Mouse (Mus musculus) midbrain, postnatal 0 days (tissue): ENCODE data around the gene Fcgr3. TPM values are rescaled to one million over a fixed set of nuclear protein-coding genes. Genes with fewer than 3 reads are reported as not detected.

Source experiments
- ATAC-seq: fragments of 200-750 bp; cut with Nextera tagmentation; 2 replicates; pipeline ENCODE4 v1.8.0; 2017; ENCODE audit warnings: moderate number of reproducible peaks, mild to moderate bottlenecking, moderate TSS enrichment, moderate library complexity; ENCODE audit not compliant: low FRiP score
- DNase-seq: peaks from one replicate; pipeline ENCODE4 v3.0.0-alpha.2; 2015; ENCODE audit warnings: low spot score
- H3K27ac ChIP-seq: fragments of 300-500 bp; sonication (generic); 2 replicates; pipeline ENCODE4 v1.5.1; 2014; ENCODE audit warnings: low read depth, mild to moderate bottlenecking, low read length, mixed read lengths
- H3K27me3 ChIP-seq: fragments of 300-500 bp; sonication (generic); 2 replicates; pipeline ENCODE4 v1.6.1; 2014; ENCODE audit warnings: low read length, control low read depth, mixed read lengths; ENCODE audit not compliant: insufficient read depth
- H3K36me3 ChIP-seq: fragments of 300-500 bp; sonication (generic); 2 replicates; pipeline ENCODE4 v1.6.1; 2014; ENCODE audit warnings: low read length, control low read depth, mixed read lengths; ENCODE audit not compliant: insufficient read depth
- H3K4me1 ChIP-seq: fragments of 300-500 bp; sonication (generic); 2 replicates; pipeline ENCODE4 v1.6.1; 2014; ENCODE audit warnings: mild to moderate bottlenecking, control low read depth, antibody characterized with exemption, low read length, mixed read lengths; ENCODE audit not compliant: insufficient read depth
- H3K4me2 ChIP-seq: fragments of 300-500 bp; sonication (generic); 2 replicates; pipeline ENCODE4 v1.6.1; 2014; ENCODE audit warnings: low read depth, mild to moderate bottlenecking, low read length, mixed read lengths; ENCODE audit not compliant: poor library complexity, severe bottlenecking
- H3K4me3 ChIP-seq: fragments of 300-500 bp; sonication (generic); 2 replicates; pipeline ENCODE4 v1.5.1; 2014; ENCODE audit warnings: low read depth, mild to moderate bottlenecking, low read length, moderate library complexity
- H3K9ac ChIP-seq: fragments of 300-500 bp; sonication (generic); replicated peaks from 2 replicates; pipeline ENCODE4 v1.6.1; 2014; ENCODE audit warnings: mild to moderate bottlenecking, low read length, moderate library complexity, mixed read lengths; ENCODE audit not compliant: poor library complexity, severe bottlenecking
- H3K9me3 ChIP-seq: fragments of 300-500 bp; sonication (generic); 2 replicates; pipeline ENCODE4 v1.6.1; 2016; ENCODE audit warnings: low read length, control low read depth
- CTCF ChIP-seq: IDR thresholded peaks from 2 replicates; pipeline ENCODE4 v1.5.1; 2016; ENCODE audit warnings: antibody characterized with exemption, mild to moderate bottlenecking
- WGBS: fragments of 180-500 bp; shearing (Covaris S2); extraction: QIAGEN DNeasy Blood & Tissue Kit; methylation state at CpG from one replicate; pipeline ENCODE4 v1.1.7; 2014; 5-methylcytosine and 5-hydroxymethylcytosine counted together
- polyA plus RNA-seq: library from polyadenylated mRNA; unstranded; fragments of >200 nt; fragmentation: Nextera tagmentation; extraction: Ambion mirVana; gene quantifications from 2 replicates; pipeline ENCODE4 v1.2.1, GENCODE M21; 2015
- total RNA-seq: library from RNA; depleted of rRNA; stranded (reverse); fragments of >200 nt; gene quantifications from 2 replicates; pipeline ENCODE4 v1.2.3, GENCODE M21; 2014

Fcgr3 gene
- total and polyA plus RNA-seq, 2 experiments from 2014 or later, result 14.2 to 19.8 TPM

DNA sequence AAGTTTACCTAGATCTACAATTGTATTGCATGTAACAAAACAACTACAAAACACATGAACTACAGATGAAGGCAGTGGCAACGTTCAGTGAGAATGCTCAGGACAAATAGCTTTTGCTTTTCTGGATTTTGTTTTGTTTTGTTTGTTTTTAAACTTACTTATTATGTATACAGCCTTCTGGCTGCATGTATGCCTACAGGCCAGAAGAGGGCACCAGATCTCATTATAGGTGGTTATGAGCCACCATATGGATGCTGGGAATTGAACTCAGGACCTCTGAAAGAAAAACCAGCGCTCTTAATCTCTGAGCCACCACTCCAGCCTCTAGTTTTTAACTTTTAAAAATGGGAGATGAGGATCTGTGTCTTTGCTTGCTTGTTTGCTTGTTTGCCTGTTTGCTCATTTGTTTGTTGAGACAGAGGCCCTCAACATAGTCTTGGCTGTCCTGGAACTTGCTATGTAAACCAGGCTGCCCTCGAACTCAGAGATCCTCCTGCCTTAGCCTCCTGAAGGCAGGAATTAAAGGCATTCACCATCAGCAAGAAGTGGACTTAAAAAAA is 21.1 kb downstream of the Fcgr3 start:
- H3K4me1 ChIP-seq, result no peaks in the 10 kb centered on the region
- H3K4me2 ChIP-seq, result peak overlapping the region; percentile 40
- peak; percentile 58 for TF ChIP-seq CTCF
- peak overlapping the region; percentile 86 for H3K27ac ChIP-seq
- no peaks in the 10 kb centered on the region for H3K27me3 ChIP-seq
- DNase-seq (no peak), ATAC-seq (no peak)
- peak overlapping the region; percentile 57; the same call in 1 of the 2 replicates for H3K9ac ChIP-seq
- no peaks in the 10 kb centered on the region for H3K36me3 ChIP-seq
- H3K4me3 ChIP-seq, result peak overlapping the region; percentile 57
- no peaks in the 10 kb centered on the region for H3K9me3 ChIP-seq
- WGBS, result 77% methylated on average over 3 of the region's 3 CpGs

DNA sequence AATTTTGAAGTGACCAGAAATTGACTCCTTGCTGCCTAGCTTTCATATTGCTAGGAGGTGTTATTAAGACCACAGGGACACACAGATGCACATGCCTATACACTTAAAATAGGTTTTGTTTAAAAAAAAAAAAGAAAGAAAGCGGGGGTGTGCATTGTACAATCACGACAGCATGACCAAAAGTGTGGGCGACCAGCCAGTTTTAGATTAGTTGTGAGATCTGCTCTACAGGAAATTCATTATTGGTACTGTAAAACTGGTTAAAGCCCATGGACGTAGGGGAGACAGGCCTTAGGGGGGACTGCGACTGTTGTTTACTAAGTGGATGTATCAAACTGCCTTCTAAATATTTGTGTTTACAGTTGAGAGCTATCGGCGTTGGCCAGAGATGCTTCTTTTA is 24.9 kb downstream of the Fcgr3 start:
- no peaks in the 10 kb centered on the region; the same call in 1 of the 2 replicates for H3K4me1 ChIP-seq
- no peaks in the 10 kb centered on the region for H3K27me3 ChIP-seq
- H3K9me3 ChIP-seq, result no peaks in the 10 kb centered on the region
- no peak for TF ChIP-seq CTCF
- ATAC-seq (no peak), DNase-seq (no peak)
- no peak overlapping the region for H3K4me2 ChIP-seq
- H3K36me3 ChIP-seq, result no peaks in the 10 kb centered on the region
- no peak overlapping the region for H3K4me3 ChIP-seq
- no peak overlapping the region for H3K9ac ChIP-seq
- WGBS, result 90% methylated on average over 7 of the region's 7 CpGs
- H3K27ac ChIP-seq, result no peak overlapping the region

- H3K4me3 ChIP-seq, result peak overlapping the region; percentile 91; the same call in 1 of the 2 replicates
- H3K27ac ChIP-seq, result no peak overlapping the region
Observed at GRCm38 (mm10) chr1:171039135-171039534, 25.6 kb downstream of the Fcgr3 start.

GRCm38 (mm10) chr1:171037861-171038721 is 26.6 kb downstream of the Fcgr3 start:
- Histone ChIP-seq H3K4me1 (no peaks in the 10 kb centered on the region; the same call in 1 of the 2 replicates), H3K4me3 (peak overlapping the region; percentile 91), H3K36me3 (no peaks in the 10 kb centered on the region), H3K27ac (peak overlapping the region; percentile 94), H3K9me3 (no peaks in the 10 kb centered on the region), H3K4me2 (peak overlapping the region; percentile 38), H3K27me3 (no peaks in the 10 kb centered on the region), H3K9ac (peak overlapping the region; percentile 90)
- peak; percentile 86 for DNase-seq
- TF ChIP-seq CTCF, result no peak
- WGBS, result under 1% methylated on average over 47 of the region's 47 CpGs
- ATAC-seq, result peak; percentile 87

More at GRCm38 (mm10) chr1:171039135-171039534, 25.6 kb downstream of the Fcgr3 start:
- 77% methylated on average over 6 of the region's 6 CpGs for WGBS
- no peak for TF ChIP-seq CTCF
- Histone ChIP-seq H3K4me2 (no peak overlapping the region), H3K36me3 (no peaks in the 10 kb centered on the region), H3K9me3 (no peaks in the 10 kb centered on the region), H3K9ac (no peak overlapping the region), H3K4me1 (no peaks in the 10 kb centered on the region; the same call in 1 of the 2 replicates), H3K27me3 (no peaks in the 10 kb centered on the region)
- DNase-seq (no peak), ATAC-seq (no peak)

DNA sequence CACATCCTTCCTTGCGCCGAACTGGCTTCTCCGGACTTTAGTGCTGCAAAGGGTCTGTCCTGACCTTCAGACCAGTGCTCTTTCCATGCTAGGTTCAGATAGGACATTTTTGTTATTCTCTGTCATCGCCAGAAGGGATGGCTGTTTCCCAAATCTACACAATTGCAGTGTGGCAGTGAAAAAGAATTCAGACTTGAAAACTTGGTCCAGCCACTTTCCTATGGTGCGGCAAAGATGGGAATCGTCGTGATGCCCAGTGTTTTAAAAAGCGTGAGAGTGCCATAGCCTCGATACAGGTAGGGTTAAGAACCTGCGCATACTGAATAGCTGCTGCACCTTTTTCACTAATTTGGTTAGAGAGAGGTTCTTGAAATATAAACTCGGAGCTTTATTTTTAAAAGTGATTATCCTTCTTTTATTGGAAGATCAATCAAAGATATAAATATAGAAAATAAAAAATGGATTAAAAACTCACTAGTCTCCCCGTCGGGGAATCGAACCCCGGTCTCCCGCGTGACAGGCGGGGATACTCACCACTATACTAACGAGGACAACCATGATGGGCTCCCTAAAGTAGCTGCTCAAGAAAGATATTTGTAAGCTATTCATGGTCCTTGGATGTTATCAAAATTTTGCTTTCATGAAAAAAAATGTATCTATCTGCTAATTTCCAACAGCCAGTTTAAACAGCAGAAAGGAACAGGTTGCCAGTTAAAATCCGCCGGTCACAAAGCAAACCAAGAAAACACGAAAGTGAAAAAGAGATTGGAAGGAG is 28.0 kb downstream of the Fcgr3 start:
- Histone ChIP-seq H3K27me3 (no peaks in the 10 kb centered on the region), H3K4me2 (peak overlapping the region; percentile 57), H3K4me3 (peak overlapping the region; percentile 42), H3K9ac (0 out of 2 replicates have a peak overlapping the region, but pooled peaks have one; percentile 25), H3K9me3 (no peaks in the 10 kb centered on the region), H3K27ac (no peak overlapping the region), H3K36me3 (no peaks in the 10 kb centered on the region), H3K4me1 (no peaks in the 10 kb centered on the region; the same call in 1 of the 2 replicates)
- no peak for TF ChIP-seq CTCF
- WGBS, result 3% methylated on average over 22 of the region's 22 CpGs
- ATAC-seq (0 out of 2 replicates have a peak, but pooled peaks have one; percentile 44), DNase-seq (peak; percentile 87)
